Mouse (Mus musculus): Measurements from ENCODE around the gene Sh2d5.

Sh2d5 gene

DNA sequence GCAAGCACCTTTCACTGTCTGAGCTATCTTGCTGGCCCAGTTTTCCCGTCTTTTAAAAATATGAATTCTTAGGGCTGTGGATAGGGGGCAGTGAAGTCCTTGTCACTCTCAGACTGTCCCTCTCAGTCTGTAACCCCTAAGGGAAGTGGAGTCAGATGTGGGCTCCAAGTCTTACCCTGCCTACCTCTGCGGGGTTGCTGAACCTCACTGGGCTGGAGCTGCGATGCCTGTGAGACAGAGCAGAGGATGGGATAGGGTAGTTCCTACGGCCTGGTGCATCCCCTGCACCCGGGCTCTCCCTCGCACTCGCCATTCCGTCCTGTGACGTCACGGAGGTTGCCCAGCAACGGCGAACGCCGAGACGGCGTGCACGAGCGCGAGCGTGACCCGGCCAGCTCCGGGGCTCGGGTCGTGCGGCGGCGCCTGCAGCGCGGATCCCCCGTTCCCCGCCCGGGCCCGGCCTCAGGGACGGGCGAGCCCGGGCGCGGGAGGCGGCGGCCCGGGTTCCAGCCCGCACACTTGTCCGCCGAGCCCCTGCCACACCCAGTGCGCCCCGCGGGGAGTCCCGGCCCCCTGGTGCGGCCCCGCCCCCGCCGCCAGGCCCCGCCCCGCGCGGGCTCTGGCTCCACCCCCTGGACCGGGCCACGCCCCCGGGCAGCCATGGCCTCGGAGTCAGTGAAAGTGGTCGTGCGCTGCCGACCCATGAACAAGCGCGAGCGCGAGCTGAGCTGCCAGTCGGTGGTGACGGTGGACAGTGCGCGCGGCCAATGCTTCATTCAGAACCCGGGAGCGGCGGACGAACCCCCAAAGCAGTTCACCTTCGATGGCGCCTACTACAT is 11.9 kb downstream of the Sh2d5 start:
- DNase-seq, result peak; percentile 93

DNA sequence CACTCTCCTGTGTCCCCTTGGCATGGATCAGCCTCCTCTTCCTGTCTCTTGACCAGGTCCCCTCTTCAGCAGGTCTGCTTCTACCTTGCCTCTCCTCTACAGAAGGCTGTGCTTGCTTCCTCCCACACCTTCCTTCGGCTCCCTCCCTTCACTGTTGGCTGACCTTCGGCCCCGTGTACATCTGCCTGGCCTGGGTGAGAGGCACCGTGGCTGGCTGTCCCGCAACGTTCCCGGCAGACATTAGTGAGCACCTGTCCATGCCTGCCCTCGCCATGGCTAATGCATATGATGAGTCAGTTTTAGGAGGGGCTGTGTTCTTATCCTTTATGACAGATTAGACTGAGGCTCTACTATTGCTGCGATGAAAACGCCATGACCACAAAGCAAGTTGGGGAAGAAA is 17.7 kb downstream of the Sh2d5 start:
- no peak for DNase-seq

DNA sequence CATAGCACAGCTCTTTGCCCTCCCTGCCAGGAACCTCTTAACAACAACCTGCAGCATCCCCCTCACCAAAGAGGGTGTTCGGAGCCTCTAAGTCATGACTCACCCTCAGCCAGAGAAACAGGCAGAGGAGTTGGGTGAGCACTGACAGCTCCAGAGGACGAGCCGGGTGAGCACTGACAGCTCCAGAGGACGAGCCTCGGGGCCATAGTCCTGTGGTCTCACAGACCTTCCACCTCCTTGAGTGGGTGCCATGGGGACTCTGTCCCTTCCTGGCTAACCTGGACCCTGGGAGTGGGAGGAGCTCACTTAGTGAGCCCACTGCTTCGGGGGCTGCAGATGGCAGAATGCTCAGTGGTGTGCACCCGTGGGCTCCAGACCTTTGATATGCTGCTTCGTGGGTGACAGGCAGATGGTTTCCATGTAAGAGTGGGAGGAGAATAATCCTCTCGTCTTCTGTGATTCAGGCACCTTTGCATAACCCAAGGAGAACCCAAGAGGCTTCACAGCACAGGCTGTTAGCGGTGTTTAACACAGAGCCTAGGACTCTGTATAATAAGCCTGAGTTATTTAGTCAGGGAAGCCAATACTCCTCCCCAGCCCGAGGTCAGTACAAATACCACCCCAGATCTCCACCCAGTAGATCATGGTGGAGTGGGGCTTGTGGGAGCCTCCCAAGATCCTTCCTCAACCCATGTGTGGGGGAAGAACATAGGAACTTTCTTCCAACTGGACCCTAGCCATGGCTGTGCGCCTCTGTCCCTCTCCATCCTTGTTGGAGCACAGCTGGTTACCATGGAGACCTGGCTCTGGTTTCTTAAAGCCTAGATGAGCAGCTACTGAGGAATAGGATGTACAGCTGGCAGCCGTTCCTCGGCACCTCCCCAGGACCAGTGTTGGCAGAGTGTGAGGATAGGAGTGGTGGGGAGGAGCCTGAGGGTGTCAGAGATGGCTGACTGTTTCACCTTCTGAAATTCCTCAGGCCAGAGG is 22.1 kb downstream of the Sh2d5 start:
- DNase-seq, result peak; percentile 56

DNA sequence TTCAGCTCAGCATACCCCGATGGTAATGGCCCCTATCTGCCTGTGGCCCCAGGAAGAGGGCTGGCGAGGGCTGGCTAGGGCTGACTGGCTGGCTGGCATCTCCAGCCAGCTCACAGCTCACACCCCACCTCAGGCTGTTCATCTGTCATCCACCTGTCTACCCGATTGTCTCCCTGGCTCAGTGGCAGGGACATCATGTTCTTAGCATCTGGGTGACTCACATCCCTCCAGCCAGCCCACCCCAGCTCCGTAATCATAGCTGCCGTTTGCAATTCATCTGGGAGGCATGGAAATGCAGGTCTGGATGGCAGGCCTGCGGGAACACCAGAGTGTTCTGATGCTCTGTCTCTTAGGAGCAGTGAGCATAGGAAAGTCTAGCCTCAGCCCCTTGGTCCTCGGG is 28.1 kb downstream of the Sh2d5 start:
- peak; percentile 31 for DNase-seq

DNA sequence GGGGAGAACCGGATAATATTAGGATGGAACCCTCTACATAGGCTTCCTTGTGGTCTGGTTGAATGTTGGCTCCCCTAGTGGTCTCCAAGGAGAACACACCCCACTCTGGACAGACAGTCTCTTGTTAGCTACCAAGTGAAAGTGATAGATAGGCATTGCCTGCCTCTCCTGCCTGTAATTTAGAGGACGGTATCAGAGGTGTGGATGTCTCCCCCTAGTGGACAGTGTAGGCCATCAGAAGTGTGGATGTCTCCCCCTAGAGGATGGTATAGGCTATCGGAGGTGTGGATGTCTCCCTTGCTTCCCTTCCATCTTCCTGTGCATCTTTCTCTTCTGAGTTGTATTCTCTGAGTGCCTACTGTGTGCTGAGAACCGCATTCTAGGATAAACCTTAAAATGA is 32.6 kb downstream of the Sh2d5 start:
- peak; percentile 36 for DNase-seq

DNA sequence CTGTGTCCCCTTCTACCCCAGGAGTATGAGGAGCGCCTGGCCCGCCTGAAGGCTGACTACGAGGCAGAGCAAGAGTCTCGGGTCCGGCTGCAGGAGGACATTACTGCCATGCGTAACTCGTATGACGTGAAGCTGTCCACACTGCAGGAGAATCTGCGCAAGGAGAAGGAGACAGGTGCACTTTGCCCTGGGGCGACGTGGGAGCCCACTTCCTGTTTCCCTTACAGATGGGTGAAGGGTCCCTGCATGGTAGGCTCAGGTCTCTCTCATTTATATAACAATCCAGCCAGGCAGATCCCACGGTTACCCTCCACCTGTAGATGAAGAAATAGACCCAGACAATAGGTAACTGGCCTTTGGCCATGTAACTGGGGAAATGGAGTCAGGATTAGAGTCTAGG is 36.2 kb downstream of the Sh2d5 start:
- no peak for DNase-seq

DNA sequence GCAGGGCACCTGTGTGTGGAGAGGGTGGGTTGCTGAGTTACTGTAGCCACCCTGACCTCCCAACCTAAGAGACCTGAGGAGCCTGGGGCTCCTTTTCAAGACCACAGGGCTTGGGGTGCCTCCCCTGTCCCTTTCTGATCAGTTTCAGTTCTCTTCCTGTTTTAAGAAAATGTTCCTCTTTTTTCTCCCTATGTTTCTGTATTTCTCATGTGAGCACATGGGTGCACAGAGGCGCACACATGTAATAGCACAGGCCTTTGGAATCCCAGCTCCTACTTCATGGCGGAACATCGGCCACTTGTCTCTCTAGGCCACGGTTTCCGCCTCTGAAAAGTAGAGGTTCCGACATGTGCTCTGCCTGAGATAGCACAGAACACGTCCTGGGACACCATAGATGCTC is 38.5 kb downstream of the Sh2d5 start:
- DNase-seq, result no peak

DNA sequence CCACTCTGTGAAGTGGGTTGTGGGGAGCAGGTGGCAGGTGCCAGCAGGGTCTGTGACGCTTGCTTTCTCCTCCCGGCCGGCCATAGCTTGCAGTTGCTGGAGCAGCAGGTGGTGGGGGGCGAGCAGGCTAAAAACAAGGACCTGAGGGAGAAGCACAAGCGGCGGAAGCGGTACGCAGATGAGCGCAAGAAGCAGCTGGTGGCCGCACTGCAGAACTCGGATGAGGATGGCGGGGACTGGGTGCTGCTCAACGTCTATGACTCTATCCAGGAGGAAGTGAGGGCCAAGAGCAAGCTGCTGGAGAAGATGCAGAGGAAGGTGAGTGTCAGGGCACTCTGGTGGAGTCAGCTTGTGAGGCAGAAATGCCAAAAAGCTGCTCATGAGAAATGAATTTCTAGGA is 41.8 kb downstream of the Sh2d5 start:
- DNase-seq, result no peak

DNA sequence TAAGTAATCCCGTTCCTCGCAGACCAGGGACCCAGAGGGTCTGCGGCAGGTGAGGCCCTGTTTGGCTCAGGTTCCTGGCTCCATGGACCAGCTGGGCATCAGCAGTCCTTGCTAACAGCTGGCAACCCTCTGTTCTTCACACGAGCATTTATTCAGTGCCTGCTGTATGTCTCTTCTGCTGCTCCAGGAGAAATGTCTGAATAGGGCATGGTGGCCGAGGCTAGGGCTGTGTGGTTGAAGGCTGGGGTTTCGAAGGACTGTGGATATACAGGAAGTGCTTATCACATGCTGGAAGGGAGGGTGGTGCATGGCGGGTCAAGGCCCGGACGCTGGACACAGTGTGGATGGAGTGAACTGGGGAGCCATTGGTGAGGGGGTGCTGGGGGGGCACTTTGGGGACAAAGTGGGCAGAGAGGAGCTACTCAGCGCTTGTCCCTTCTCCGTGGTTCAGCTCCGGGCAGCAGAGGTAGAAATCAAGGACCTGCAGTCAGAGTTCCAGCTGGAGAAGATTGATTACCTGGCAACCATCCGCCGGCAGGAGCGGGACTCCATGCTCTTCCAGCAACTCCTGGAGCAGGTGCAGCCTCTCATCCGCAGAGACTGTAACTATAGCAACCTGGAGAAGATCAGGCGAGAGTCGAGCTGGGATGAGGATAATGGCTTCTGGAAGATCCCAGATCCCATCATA is 43.2 kb downstream of the Sh2d5 start:
- DNase-seq, result no peak

DNA sequence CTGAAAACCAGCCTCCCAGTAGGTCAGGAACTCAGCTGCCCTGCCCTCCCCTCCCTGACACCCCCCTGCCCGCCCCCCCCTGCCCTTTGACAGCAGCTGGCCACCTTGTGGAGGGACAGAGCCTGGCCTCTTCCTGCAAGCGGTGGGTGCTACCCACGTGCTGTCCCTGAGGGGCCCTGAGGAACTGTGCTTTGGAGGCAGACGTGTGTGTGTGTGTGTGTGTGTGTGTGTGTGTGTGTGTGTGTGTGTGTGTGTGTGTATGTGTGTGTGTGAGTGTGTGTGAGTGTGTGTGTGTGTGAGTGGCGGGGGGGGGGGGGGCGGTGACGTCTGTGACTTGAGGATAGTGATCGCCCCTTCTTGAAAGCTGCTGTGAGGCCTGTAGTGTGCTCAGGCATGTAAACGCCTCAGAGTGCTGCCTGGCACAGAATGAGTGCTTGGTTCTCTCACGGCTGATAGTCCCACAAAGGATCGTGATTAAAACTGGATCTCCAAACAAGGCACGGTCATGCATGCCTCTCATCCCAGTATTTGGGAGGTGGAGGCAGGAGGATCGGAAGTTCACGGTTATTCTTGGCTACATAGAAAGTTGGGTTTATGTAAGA is 43.8 kb downstream of the Sh2d5 start:
- no peak for DNase-seq

DNA sequence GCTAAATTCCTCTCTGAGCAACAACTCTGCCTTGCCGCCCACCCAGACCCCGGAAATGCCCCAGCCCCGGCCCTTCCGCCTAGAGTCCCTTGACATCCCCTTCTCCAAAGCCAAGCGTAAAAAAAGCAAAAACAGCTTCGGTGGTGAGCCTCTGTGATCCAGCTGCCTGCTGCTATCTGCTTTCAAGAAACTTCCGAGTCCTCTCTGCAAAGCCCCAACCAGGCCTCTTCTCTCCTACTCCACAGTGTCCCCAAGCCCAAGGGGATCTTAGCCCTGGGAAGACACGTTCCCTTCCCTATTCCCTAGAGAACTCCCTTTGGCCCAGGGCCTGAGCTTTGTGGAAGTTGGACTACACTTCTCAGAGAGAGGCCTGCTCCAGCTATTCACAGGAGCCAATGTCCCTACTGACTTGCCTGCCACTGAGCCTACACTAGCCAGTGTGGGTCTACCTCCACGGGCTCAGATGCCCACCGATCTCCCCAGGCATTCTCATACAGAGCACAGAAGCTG is 51.1 kb downstream of the Sh2d5 start:
- DNase-seq, result no peak

DNA sequence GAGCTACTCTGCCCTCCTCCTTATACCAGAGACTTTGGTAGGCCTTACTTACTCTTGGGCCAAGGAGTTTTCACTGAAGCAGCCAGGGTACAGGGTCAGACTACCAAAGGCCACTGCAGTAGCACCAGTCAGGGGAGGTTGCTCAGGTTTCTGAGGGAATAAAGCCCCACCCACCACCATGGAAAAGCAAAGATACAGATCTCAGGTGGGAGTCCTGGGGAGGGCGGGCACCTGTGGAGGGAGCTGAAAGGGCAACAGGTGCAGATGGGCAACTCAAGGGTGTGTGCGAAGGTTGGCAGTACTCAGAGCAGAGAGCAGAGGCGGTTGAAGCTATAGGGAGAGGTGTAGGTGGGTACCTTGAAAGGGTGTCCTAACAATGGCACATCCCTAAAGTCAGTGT is 52.8 kb downstream of the Sh2d5 start:
- no peak for DNase-seq

DNA sequence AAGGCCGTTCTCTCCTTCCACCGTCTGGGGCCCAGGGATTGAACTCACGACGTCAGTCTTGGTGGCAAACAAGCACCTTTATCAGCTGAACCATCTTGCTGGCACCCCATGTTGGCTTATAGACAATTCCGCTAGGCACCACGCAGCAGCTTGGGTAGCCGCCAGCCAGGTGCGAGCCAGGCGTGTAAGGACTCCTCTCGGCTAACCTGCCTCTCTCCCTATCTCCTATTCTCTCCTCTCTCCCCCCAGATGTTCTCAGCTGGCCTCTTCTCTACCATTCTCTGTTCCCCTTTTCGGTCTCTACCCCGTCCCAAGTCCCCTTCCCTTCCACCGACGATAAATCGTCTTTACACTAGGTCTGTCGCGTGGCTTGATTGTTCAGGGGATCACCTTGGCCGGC is 53.5 kb downstream of the Sh2d5 start:
- DNase-seq, result no peak

DNA sequence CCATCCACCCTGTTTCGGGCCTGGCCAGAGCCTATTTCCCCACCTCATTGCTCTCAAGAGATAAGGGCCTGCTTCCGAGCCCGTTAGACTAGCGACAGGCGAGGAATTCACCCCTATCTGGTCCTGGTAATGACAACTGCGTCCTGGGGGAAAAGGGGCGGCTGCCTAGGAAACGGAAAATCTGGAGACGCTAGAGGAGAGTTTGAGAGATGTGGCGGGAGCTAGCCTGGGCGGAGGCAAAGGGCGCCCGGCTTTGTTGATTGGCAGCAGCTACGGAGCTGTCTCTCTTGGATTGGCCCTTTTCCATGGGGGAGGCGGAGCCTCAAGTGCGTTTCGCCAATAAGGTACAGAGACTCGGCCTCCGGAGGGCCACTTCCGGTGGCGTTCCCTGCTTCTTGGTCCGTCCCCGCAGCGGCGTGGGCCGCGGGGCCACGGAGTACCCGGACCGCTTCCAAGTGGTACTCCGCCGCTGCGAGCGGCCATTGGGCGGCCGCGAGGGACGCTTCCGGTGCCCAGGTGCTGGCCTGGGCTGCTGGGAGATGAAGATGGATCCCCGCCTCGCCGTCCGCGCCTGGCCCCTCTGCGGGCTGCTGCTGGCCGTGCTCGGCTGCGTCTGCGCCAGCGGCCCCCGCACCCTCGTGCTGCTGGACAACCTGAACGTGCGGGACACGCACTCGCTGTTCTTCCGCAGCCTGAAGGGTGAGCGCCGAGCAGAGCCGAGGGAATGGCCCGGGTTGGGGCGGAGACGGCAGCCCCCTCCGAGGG is 54.3 kb downstream of the Sh2d5 start, which contains the start of gene Ddost:
Gene Ddost, plus strand, starts transcription at position 391 of the 765 bp plus-strand sequence.
- DNase-seq, result peak; percentile 98

DNA sequence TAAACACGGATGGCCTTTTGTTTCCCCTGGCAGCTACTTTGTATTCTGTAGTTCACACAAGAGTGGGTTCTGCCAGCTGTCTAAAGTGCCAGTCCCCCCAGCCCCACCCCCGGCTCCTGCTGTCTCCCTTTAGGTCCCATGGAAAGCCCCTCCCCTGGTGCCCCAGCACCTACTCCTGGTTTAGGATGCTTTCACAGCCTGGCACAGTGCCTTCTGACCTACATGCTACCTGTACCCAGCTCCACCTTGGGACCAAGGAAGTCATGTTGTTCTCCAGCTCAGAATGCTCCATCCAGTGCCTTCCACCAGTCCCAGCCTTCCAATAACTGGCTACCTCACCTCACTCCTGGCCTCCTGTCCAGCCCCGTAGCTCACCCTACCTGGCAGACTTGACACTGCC is 56.8 kb downstream of the Sh2d5 start:
- DNase-seq, result no peak

DNA sequence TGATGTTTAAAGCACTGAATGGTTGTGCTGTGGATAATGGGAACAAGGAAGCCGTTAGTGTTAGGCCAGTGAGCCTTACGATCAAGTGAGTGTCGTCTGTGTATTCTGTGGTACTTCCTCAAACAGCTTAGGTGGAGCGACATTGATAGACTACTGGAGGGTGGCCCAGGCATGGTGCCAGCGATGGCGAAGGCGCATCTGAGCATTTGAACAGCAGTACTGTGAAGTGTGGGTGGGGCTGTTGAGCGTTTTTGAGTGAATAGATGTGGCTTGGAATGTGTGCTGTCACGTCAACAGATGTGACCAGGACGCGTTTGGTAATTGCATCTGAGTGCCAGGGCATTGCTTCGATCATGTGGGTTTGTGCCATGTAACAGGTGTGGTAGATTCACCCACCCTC is 57.5 kb downstream of the Sh2d5 start:
- DNase-seq, result no peak

DNA sequence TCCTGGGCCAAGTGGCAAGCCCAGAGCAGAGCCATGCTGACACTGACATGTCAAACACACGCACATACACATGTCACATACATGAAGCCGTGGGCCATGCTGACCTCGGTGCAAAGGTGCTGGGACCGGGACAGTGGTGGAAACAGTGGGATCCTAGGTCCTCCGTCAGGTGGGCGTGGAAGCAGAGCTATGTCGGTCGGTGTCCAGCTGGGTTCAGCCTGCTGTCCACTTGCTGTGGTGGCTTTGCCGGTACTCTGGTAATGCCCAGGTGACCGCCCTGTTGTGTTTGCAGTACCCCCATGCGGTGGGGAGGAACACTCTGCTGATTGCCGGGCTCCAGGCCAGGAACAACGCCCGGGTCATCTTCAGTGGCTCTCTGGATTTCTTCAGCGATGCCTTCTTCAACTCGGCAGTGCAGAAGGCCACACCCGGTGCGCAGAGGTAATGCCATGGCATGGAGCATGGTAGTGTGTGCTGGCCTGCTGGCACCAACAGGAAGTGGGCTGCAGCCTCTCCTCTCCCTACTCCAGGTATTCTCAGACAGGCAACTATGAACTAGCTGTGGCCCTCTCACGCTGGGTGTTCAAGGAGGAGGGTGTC is 60.2 kb downstream of the Sh2d5 start:
- no peak for DNase-seq

Data from right cerebral cortex, postnatal 25 days (tissue).